Mouse (Mus musculus) midbrain, postnatal 0 days (tissue): ENCODE data around the gene Nit1. TPM values are rescaled to one million over a fixed set of nuclear protein-coding genes. Genes with fewer than 3 reads are reported as not detected.
A peak's percentile ranks its signal among the peaks of the same experiment; 100 is the strongest.

Experiments used
- ATAC-seq: fragments of 200-750 bp; cut with Nextera tagmentation; 2 replicates; pipeline ENCODE4 v1.8.0; 2017; ENCODE audit warnings: moderate number of reproducible peaks, mild to moderate bottlenecking, moderate TSS enrichment, moderate library complexity; ENCODE audit not compliant: low FRiP score
- DNase-seq: peaks from one replicate; pipeline ENCODE4 v3.0.0-alpha.2; 2015; ENCODE audit warnings: low spot score
- H3K27ac ChIP-seq: fragments of 300-500 bp; sonication (generic); 2 replicates; pipeline ENCODE4 v1.5.1; 2014; ENCODE audit warnings: low read depth, mild to moderate bottlenecking, low read length, mixed read lengths
- H3K27me3 ChIP-seq: fragments of 300-500 bp; sonication (generic); 2 replicates; pipeline ENCODE4 v1.6.1; 2014; ENCODE audit warnings: low read length, control low read depth, mixed read lengths; ENCODE audit not compliant: insufficient read depth
- H3K36me3 ChIP-seq: fragments of 300-500 bp; sonication (generic); 2 replicates; pipeline ENCODE4 v1.6.1; 2014; ENCODE audit warnings: low read length, control low read depth, mixed read lengths; ENCODE audit not compliant: insufficient read depth
- H3K4me1 ChIP-seq: fragments of 300-500 bp; sonication (generic); 2 replicates; pipeline ENCODE4 v1.6.1; 2014; ENCODE audit warnings: mild to moderate bottlenecking, control low read depth, antibody characterized with exemption, low read length, mixed read lengths; ENCODE audit not compliant: insufficient read depth
- H3K4me2 ChIP-seq: fragments of 300-500 bp; sonication (generic); 2 replicates; pipeline ENCODE4 v1.6.1; 2014; ENCODE audit warnings: low read depth, mild to moderate bottlenecking, low read length, mixed read lengths; ENCODE audit not compliant: poor library complexity, severe bottlenecking
- H3K4me3 ChIP-seq: fragments of 300-500 bp; sonication (generic); 2 replicates; pipeline ENCODE4 v1.5.1; 2014; ENCODE audit warnings: low read depth, mild to moderate bottlenecking, low read length, moderate library complexity
- H3K9ac ChIP-seq: fragments of 300-500 bp; sonication (generic); replicated peaks from 2 replicates; pipeline ENCODE4 v1.6.1; 2014; ENCODE audit warnings: mild to moderate bottlenecking, low read length, moderate library complexity, mixed read lengths; ENCODE audit not compliant: poor library complexity, severe bottlenecking
- H3K9me3 ChIP-seq: fragments of 300-500 bp; sonication (generic); 2 replicates; pipeline ENCODE4 v1.6.1; 2016; ENCODE audit warnings: low read length, control low read depth
- CTCF ChIP-seq: IDR thresholded peaks from 2 replicates; pipeline ENCODE4 v1.5.1; 2016; ENCODE audit warnings: antibody characterized with exemption, mild to moderate bottlenecking
- WGBS: fragments of 180-500 bp; shearing (Covaris S2); extraction: QIAGEN DNeasy Blood & Tissue Kit; methylation state at CpG from one replicate; pipeline ENCODE4 v1.1.7; 2014; 5-methylcytosine and 5-hydroxymethylcytosine counted together
- polyA plus RNA-seq: library from polyadenylated mRNA; unstranded; fragments of >200 nt; fragmentation: Nextera tagmentation; extraction: Ambion mirVana; gene quantifications from 2 replicates; pipeline ENCODE4 v1.2.1, GENCODE M21; 2015
- total RNA-seq: library from RNA; depleted of rRNA; stranded (reverse); fragments of >200 nt; gene quantifications from 2 replicates; pipeline ENCODE4 v1.2.3, GENCODE M21; 2014

The Nit1 gene
- total and polyA plus RNA-seq, 2 experiments from 2014 or later = 44.0 to 45.2 TPM

DNA sequence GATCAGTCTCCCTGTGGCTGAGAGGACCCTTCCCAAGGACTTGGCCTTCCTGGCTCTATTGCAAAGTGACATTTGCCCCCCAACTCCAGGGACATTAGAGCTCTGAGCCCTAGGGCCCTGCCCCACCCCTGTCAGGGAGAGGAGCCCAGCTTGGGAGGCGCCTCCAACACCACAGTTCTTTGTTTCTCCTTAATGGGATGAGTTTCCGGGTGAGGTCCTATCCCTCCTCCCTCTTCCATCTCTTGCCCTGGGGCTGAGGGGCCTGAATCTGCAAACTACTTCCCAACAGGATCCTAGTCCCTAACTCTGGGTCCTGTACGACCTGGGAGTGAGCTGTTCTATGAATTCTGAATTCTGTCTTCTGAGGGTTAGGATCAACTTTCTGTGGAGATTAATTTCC lies 27.4 kb upstream of the Nit1 start:
- Histone ChIP-seq H3K9me3 (no peaks in the 10 kb centered on the region), H3K36me3 (no peaks in the 10 kb centered on the region), H3K9ac (no peak overlapping the region), H3K4me2 (no peak overlapping the region), H3K4me1 (no peaks in the 10 kb centered on the region), H3K27me3 (no peaks in the 10 kb centered on the region; the same call in 1 of the 2 replicates), H3K4me3 (no peak overlapping the region), H3K27ac (no peak overlapping the region)
- ATAC-seq (no peak), DNase-seq (no peak)
- WGBS = 53% methylated on average over 3 of the region's 3 CpGs
- TF ChIP-seq CTCF = no peak

GRCm38 (mm10) chr1:171369845-171370556 lies 24.6 kb upstream of the Nit1 start, which contains the start of gene Nectin4:
Gene Nectin4 (plus strand): TSS chr1:171370099.
- H3K9me3 ChIP-seq = no peaks in the 10 kb centered on the region
- DNase-seq (no peak), ATAC-seq (no peak)
- no peaks in the 10 kb centered on the region; the same call in 1 of the 2 replicates for H3K27me3 ChIP-seq
- no peak within 1 kb of the TSS for H3K27ac ChIP-seq
- H3K4me2 ChIP-seq = no peak within 1 kb of the TSS
- no peaks in the 10 kb centered on the region for H3K36me3 ChIP-seq
- H3K9ac ChIP-seq = no peak within 1 kb of the TSS
- H3K4me1 ChIP-seq = no peaks in the 10 kb centered on the region
- WGBS = 36% methylated on average over 20 of the region's 20 CpGs
- TF ChIP-seq CTCF = no peak
- H3K4me3 ChIP-seq = no peak within 1 kb of the TSS

DNA sequence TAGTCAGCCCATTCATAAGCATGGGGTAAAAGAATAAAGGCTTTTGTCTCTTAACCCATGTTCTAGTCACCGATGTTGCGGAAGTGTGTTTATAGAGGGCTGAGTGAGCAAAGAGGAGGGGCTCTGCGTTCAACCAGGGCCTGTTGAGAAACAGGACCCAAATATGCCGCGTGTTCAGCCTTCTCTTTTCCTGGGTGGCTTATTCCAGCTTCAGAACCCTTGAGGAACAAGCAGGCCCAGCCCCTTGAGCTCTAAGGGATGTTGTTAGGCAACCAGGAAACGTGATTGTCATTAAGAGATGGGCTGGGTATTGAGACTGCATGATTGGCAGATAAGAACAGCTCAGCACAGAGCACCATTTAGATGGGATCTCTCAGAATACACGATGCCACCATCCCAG lies 20.5 kb upstream of the Nit1 start:
- DNase-seq (no peak), ATAC-seq (no peak)
- Histone ChIP-seq H3K27me3 (no peaks in the 10 kb centered on the region), H3K9ac (no peak overlapping the region), H3K27ac (no peak overlapping the region), H3K9me3 (no peaks in the 10 kb centered on the region), H3K4me2 (no peak overlapping the region), H3K36me3 (no peaks in the 10 kb centered on the region), H3K4me3 (no peak overlapping the region), H3K4me1 (0 out of 2 replicates have a peak, but pooled peaks cover 4% of the 10 kb centered on the region)
- TF ChIP-seq CTCF = no peak
- WGBS = 59% methylated on average over 7 of the region's 7 CpGs

- Histone ChIP-seq H3K4me1 (0 out of 2 replicates have a peak, but pooled peaks cover 4% of the 10 kb centered on the region), H3K9ac (peak overlapping the region; percentile 71), H3K4me2 (peak overlapping the region; percentile 83), H3K27me3 (no peaks in the 10 kb centered on the region), H3K9me3 (peaks cover 3% of the 10 kb centered on the region; the same call in 1 of the 2 replicates), H3K27ac (peak overlapping the region; percentile 77), H3K36me3 (peaks cover 14% of the 10 kb centered on the region), H3K4me3 (peak overlapping the region; percentile 50)
- WGBS = 28% methylated on average over 16 of the region's 16 CpGs
- ATAC-seq (peak; percentile 75), DNase-seq (peak; percentile 90)
- TF ChIP-seq CTCF = peak; percentile 97
Measured at GRCm38 (mm10) chr1:171361106-171362103, 16.0 kb upstream of the Nit1 start.

- peak within 1 kb of the TSS; percentile 77 for H3K27ac ChIP-seq
- no peak for TF ChIP-seq CTCF
- 2% methylated on average over 21 of the region's 21 CpGs for WGBS
- H3K9me3 ChIP-seq = peaks cover 3% of the 10 kb centered on the region; the same call in 1 of the 2 replicates
- H3K36me3 ChIP-seq = peaks cover 14% of the 10 kb centered on the region
- H3K9ac ChIP-seq = peak within 1 kb of the TSS; percentile 71
- ATAC-seq (peak; percentile 98), DNase-seq (peak; percentile 99)
- peak within 1 kb of the TSS; percentile 50 for H3K4me3 ChIP-seq
- H3K4me2 ChIP-seq = peak within 1 kb of the TSS; percentile 83
- H3K27me3 ChIP-seq = no peaks in the 10 kb centered on the region
- H3K4me1 ChIP-seq = 0 out of 2 replicates have a peak, but pooled peaks cover 4% of the 10 kb centered on the region
Measured at GRCm38 (mm10) chr1:171360656-171361055, 15.2 kb upstream of the Nit1 start, which contains the start of gene Klhdc9. Gene Klhdc9 (minus strand): TSS chr1:171360798.
